Mouse (Mus musculus): ENCODE results near the gene Cpa4.

- TF ChIP-seq CTCF (IDR thresholded peaks at IDR 0.05; ENCODE audit: low read depth, low read length) (no peak), POLR2A (IDR thresholded peaks at IDR 0.05; ENCODE audit: borderline replicate concordance, low read depth, low read length) (no peak)
Observed at GRCm38 (mm10) chr6:30552628-30553027, 15.5 kb upstream of the Cpa4 start.

Measured in bone marrow macrophage, adult 2 months (primary cell).